Mouse (Mus musculus): ENCODE results near the gene Runx3.

The Runx3 gene

DNA sequence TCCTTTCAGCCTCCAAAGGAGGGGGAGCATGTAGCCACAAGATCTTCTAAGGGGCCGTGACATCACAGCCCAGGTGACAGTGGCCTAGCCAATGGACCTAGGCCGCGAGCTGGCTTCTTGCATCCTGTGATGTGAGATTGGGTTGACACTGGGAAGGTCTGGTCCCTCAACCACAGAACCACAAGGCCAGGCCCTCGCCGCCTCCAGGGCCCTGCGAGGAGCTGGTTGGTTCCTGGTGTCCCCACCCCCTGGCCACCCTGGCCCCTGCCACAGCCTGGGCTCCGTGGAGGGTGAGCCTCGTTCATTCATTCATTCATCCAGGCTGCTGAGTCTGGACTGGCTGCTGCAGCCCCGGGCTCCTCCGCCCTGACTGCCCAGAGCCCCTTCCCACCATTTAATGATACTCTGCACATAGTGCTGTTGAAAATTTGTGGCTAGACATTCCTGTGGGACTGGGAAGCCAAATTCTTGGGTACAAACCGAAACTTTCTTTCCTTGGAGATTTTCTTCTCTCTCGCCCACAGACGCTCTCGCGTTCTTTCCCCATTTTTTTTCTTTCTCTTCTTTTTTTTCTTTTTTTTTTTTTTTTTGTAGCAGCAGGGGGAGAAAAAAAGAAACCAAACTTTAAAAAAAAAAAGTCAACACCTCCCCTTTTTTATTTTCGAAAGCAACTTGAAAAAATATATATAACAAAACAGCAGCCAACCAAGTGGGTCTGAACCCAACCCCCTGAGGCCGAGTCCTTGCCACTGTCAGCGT lies at the start of gene Runx3:
TSS of gene Runx3 (plus strand) at position 311 of the 759 bp plus-strand sequence.
- DNase-seq, result no peak

DNA sequence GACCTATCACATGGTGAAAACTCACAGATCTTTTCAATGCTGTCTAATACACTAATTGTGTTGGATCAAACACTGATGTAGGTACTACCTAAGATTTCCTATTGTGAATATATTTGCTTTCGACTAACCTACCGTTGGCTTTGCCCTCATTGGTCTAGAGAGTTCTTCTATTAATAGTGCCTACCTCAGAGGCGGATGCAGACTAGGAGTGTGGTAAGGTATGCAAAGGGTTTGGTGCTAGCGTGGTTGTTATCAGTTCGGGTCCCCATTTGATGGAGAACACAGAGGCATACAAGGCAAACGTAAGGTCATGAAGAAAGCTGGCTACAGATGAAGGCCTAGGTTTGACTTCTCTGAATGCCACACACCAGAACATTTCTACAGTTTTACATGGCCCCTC lies 47.8 kb upstream of the Runx3 start:
- no peak for DNase-seq

DNA sequence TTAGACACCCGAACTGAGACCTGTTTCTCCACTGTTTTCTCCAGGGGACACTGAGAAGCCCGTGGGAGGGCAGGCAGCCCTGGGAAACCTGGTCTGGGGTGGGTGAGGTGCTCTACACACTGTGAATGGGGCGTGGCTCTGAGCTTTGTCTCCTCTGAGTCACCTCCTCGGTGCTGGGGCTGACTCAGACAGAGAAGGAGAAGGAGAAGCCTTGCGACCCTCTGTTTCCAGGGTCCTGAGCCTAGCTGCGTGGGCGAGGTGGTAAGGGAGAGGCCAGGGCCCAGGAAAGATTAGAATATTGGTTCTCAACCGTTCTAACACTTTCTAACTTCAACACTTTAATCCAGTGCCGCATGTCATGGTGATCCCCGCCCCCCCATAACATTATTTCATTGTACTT lies 46.9 kb upstream of the Runx3 start:
- no peak for DNase-seq

DNA sequence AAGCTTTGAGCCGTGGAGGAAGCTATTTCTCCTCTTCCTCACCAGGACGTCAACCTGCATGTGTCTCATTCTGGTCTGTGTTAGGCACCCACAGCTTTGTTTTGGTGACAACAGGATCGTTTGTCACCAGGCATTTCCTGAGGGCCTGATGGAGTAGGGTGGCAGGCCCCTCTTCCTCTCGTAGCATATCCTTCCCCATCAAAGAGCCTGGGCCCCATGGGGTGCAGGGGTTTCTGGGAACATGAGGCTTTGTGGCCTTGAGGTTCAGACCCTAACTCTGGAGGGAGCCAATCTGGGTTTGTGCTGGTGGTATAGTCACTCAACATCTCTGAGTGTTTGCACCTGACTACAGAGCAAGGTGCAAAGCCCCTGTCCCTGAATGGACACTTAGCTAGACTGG lies 45.8 kb upstream of the Runx3 start:
- DNase-seq, result no peak

DNA sequence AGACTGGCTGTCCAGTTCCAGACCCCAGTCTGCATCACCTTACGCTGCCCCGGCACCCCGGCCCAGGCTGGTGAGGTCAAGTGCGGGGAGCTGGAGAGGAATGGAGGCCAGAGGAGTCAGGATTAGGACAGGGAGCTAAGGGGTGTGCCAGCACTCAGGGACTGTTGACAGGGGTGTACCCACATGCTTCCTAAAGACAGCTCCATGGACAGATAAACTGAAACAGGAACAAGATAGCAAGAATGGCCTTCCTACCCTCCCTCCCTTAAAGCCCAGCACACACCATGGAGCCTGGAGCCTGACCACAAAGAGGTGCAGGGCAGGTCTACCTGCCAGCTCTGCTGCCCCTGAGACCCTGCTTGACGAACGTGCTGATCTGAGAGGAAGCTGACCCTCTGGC lies 45.1 kb upstream of the Runx3 start:
- DNase-seq, result no peak

DNA sequence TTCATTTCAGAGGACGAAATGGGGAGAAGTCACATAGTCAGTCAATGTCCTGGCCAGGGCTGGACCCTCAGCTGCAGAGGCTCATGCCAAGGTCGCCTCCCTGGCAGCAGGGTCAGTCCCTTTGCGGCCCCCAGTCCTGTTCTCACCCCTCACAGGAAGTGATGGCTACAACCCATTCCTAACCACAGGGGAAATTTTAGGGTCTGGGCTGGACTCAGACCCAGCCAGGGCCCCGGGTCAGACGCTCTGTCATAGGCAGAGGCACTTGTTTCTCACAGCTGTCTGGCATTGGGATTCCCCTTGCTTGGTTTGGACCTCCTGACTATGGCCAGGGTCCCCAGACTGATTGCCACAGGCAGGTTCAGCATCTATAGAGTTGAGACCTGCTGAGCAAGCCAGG lies 43.8 kb upstream of the Runx3 start:
- no peak for DNase-seq

DNA sequence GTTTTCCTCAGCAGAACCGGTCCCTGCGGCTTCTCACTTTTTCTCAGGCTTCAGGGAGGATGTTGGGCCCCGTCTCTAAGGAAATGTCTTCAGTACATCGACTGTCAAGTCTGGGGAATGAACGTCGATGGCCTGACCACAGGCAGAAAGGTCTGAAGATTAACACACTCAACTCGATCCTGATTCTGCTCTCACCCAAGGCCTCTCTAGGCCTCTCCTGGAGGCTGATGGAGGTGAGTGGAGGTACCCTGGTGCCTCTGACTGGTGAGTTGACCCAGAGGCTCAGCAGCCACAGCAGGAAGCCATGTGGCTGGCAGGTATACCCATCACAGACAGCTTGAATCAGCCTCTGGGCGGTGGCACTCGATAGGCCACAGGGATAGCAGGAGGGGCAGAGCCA lies 43.3 kb upstream of the Runx3 start:
- no peak for DNase-seq

DNA sequence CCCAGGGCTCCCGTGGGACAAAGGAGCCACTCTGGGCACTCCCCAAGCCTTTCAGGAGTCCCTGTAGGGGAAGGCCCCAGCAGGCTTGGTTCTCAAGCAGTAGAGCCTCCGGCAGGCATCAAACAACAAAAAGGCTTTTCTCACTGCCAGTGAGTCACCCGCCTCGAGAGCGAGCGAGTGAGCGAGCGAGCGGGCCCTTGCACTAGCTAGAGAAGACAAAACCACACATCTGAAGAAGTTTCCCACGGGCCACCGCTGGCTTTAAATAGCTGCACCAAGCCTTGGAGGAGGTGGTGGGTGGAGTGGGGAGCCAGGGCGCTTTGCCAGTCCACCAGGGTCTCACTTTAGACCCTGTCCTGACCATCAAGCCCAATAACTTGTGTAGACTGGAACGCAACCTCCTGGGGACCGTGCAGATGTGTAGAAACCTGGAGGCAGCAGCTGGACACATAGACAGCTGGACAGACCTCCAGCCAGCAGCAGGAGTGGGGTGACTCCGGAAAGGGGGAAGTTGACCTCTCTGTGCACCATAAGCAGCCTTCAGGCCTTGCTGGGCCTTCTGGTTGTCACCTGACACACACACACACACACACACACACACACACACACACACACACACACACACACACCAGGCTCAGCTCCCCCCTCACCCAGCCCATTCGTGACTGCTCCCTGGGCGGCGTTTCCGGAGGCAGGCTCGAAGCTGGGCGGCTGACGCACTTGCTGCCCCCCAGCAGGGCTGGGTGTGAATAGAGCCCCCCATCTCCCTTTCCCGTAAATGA lies 40.4 kb upstream of the Runx3 start:
- no peak for DNase-seq

DNA sequence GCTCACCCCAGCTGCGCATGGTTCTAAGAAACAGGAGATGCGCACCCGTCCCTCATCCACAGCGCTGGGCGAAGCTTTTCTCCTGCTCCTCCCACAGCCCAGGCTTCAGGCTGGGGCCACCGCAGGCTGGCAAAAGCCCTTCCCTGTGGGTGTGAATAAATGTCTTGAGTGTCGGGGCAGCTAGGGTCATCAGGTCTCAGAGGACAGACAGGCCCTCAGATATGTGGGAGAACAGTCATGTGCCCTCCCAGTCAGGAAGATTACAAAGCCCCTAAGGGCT lies 39.9 kb upstream of the Runx3 start:
- DNase-seq, result no peak

DNA sequence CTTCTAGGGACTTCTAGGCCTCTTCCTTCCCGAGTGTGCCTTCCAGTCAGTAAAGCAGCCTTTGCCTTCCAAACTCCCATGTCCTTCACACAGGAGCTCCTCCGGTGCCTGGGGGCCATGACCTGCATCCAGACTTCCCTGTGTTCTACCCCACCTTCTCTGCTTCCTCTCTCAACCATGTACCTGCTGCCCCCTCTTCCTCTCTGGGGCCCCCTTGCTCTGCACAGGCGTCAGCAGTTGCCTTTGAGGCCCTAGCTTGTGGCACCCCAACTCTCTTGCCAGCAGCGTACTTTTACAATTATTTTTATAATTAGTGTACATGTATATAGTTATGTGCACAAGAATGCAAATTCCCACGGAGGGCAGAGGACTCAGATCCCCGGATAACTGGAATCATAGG lies 37.4 kb upstream of the Runx3 start:
- DNase-seq, result no peak

DNA sequence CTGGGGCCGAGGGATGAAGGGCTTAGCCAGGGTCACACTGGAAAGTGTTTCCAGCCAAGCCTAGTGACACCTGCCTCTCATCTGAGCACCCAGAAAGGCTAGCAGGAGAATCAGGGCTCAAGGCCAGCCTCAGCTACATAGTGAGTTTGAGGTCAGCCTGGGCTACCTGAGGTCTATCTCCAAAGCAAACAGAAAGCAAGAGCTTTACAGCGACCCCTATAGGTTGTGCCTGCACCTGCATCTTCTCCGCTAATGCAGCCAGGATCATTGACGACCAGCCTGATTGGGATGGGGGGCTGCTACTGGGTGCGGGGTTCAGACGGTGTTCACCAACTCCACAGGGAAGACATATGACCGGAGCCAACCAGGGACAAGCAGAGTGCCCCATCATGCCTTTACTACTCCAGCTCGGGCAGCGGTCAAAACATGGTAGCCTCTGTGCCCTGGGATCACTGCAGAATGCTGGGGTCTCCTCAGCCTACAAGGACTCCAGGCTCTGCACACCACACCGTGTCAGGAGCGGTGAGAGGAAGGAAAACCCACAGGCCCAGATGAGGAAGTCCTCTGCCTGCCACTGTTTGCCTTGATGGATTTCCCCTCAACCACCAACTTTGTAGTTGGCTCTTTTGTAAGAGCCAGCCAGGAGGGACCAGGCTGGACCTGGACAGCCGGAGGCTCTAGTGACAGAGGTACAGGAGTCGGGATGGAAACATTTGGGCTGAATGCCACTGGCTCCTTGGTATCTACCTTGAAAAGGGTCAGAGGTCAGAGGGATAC lies 35.2 kb upstream of the Runx3 start:
- DNase-seq, result no peak

DNA sequence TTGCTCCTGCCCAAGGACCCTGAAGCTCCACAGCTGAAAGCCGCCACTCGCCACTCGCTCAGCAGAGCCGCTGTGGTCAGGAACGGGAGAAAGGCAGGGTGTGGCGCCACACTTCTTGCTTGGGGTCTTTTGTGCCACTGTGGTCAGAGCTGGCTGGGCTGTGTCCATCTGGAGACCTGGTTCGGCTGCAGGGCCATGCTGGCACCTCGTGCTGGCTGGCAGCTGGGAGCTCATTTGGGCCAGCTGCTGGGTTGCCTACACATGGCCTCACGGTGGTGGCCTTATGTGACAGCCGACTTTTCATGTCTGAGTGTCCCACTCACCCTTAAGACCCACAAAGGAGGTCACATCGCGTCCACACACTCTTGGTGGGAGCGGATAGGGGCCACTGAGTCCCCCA lies 29.8 kb upstream of the Runx3 start:
- DNase-seq, result no peak

DNA sequence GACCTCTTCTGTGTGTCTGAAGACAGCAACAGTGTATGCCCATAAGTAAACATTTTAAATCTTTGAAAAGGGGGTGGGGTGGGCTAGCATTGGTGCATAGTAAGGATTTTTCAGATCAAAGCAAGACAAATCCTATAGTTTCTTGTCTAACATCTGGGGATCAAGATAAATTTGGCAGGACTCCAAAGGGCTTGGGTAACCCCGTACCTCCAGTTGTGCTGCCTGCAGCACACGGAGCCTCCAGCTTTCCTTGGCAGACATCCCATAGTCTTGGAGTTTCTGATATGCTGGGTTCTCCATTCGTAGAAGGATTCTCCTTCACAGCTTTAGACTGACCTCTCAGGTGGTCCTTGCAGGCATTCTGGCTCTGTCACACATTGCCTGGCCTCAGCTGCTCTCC lies 27.6 kb upstream of the Runx3 start:
- DNase-seq, result no peak

DNA sequence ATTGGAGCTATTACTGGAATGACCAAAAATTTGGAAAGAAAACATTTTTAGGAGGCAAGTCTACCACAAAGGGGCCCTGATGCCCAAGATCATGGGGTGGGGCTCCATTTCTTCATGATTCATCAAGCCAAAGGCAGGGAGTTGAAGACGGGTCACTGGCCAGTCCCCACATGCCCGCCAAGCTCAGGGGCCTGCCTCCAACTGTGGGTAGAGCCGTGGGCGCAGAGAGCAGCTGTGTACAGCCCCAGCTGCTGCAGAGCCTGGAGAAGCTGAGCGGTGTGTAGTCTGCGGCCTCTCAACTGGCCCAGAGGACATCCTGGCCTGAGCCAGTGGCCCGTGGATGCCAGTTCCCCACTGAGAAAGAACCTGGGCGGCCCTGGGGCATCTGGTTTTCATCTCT lies 24.8 kb upstream of the Runx3 start:
- DNase-seq, result no peak

DNA sequence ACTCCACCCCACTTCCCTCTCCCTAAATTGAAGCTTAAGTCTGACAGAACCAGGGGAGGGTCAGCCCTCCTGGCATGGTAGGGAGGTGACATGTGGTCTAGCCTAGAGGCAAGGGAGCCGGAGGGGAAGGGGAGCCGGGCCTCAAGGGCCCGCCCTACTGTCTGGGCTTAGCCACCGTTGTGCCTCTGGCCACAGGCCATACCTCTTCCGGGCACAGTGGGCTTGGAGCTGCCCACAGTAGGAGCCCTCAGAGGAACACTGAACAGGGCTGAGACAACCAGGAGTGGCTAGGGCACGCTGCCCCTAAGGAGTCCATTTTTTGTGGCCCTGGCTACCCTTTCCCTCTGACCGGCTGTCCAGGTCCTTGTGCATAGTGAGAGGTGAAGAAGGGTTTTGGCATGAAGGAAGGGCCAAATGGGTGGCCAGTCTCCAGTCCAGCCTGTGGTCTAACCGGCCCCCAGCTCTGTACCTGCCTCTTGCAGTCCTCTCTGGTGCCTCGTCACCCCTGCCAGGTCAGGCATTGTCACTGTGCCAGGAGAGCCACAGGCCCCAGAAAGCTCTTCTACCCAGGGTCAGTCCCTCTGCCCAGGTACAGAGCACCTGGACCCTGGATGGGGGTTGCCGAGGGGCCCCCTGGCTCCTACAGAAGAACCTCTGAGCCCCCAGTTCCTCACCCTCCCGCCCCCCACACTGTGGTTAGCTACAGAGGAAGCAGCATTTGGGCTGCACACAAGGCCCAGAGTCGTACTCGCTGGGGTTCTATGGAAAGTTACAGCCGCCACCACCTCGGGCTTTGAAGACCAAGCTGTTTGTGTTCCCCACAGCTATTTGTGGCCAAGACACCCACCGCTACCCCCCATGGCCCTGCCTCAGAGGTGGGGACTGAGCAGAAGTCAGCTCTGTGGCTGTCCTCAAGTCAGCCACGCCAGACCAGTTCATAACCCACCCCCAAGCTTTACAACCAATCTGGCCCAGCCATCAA lies 22.3 kb upstream of the Runx3 start:
- no peak for DNase-seq

DNA sequence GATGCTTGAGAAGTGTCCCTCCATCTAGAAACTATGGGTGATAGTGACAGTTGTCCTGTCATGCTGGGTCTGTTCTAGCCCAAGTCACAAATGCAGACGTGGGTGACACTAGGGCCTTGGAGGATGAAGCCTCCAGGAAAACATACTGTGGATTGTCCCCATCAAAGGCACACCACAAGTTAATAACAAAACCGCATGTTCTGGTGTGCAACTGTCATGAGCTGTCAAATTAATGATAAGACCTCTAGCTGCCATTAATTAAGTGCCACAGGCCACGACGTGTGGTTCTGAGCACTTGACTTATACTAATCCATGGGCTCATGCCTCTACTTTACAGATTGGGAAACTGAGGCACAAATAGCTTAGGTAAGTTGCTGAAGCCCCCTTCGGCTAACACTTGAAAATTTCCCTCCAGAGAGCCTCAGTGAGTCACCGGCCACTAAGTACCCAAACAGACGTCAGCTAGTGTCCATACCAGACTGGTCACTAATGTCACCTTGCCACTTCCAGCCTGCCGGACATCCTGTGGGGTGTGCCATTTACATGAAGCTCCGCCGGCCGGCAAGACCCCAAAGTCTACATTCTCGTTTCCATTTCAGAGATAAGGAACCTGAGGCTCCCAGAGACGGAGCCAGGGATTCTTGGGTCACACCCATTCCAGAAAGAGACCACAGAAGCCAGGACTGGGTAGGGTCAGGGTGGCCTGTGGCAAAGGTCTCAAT lies 18.3 kb upstream of the Runx3 start:
- DNase-seq, result no peak

DNA sequence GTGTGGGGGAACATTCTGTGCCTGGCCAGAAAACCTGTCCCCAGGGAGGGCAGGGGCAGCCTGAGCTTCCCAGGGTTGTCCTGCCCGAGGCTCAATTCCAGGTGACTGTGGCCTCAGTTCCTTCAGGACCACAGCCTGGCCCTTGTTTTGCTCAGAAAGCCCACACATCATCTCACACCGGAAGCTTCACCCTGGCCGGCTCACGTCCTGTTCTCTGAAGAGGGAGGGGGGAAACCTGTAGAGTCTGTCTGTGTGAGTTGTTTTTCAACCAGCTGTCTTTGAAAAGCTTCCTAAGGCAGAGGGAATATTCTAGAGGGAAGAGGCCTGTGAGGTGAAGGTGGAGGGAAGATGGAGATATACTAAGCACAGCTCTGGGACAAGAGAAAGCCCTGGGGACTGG lies 17.7 kb upstream of the Runx3 start:
- DNase-seq, result no peak

DNA sequence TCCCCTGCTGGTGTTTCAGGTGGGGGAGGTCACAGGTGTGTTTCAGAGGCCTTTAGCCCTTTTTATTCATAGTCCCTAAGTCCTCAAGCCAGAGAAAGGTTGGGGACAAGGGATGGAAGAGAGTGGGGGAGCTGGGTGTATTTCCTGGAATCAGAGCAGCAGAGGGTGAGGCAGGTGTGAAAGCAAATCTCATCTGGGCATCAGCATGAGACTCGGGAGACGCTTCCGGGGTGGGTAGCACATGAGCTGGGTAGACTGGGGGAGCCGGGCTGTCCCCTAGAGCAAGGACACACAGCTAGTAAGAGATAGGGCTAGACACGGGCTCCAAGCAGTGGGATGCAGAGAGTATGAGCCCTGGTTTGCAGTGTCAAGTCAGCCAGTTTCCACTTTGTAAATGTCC lies 16.7 kb upstream of the Runx3 start:
- no peak for DNase-seq

DNA sequence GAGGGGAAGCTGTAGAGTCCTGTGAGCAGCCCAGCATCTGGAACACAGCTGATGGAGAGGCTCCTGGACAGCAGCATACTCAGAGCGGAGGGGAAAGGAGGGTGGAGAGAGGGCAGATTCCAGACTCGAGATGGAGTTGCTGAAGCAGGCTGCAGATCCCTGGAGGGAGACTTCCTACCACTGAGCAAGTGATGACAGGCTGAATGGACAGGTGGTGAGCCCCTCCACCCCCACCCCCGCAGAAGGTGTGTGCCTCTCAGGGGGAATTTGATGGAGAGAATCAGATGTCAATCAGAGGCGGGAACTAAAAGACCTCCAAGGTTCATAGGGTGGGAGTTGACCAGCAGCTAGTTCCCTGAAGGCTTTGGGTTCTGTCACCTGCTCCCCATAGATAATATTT lies 13.5 kb upstream of the Runx3 start:
- no peak for DNase-seq

DNA sequence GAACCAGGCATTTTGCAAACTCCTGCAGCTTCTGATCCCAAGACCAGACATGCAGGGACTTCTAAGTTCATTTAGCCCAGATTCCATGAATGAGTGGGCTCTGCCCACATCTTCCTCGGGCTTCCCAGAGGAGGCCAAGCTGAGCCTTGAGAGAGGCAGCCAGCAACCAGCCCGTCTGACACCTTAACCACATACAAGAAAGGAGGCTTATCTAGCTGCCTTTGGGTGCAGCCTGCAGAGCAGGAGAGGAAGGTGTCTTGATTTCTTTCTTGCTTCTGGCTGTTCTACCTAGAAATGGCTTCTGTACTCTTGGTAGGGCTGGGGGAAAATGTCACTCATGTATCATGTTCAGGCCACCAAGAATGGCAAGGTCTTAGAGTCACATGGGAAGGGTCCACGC lies 11.8 kb upstream of the Runx3 start:
- DNase-seq, result no peak

DNA sequence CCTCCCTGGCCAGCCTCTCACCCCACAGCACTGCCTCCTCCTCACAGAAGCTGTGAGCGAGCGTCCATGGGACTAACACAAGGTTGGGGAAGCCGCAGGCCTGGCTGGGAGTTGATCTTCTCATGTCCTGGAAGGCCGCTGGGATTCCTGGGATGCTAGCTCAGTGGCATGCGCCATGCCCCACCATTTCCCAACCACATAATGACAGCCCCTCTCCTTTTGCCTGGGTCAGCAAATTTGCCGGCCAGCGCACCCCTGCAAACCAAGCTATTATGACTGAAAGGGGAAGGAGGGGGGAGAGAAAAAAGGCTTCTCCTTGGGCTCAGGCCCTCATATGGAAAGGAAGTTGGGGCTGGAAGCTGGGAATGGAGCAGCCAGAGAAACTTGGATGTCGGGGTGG lies 6.8 kb upstream of the Runx3 start:
- no peak for DNase-seq

DNA sequence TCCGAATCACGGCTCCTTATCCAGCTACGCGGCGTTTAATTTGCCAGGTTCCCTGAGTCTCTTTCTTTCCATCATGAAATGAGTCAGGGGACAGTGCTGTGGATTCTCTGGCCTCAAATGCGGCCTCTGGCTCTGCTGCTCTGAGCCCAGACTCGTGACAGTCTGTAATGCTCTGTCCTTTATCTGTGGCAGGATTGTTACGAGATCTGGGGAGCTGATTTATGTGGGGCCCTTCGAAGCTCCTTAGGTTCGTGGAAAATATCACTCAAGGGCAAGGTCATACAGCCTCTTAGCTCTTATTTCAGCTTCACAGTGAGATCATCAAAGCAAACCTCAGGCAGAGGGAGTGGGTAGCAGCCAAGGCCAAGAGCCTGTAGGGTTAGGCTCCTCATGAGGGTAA lies 6.2 kb upstream of the Runx3 start:
- DNase-seq, result no peak

Measured in kidney, postnatal 10 days (tissue).